Mouse (Mus musculus): ENCODE measurements around the gene Prkd1. TPM values are rescaled to one million over a fixed set of nuclear protein-coding genes. Genes with fewer than 3 reads are reported as not detected.
"Not testable (repeated sequence)": the region's sequence is repeated elsewhere in the genome, so short reads cannot be mapped to it uniquely, and the experiment has no call there.

The Prkd1 gene
- 2.2 and 2.9 TPM in 2 replicates for polyA plus RNA-seq (2015; fragmentation: Nextera tagmentation; extraction: Ambion mirVana)

GRCm38 (mm10) chr12:50648671-50649541 lies at the start of gene Prkd1:
Gene Prkd1, minus strand, starts transcription at chr12:50649098.
- Histone ChIP-seq H3K27ac (replicated peaks) (peak within 1 kb of the TSS; percentile 55), H3K36me3 (no peaks in the 10 kb centered on the region), H3K4me3 (peak within 1 kb of the TSS; percentile 92), H3K9me3 (no peaks in the 10 kb centered on the region), H3K9ac (peak within 1 kb of the TSS; percentile 67), H3K27me3 (0 out of 2 replicates have a peak, but pooled peaks cover 7% of the 10 kb centered on the region), H3K4me2 (peak within 1 kb of the TSS; percentile 97), H3K4me1 (replicated peaks) (peaks cover 8% of the 10 kb centered on the region)
- WGBS = 0% methylated on average over 58 of the region's 114 CpGs
- peak; percentile 92 for ATAC-seq (ENCODE audit: low FRiP score, low read depth)

GRCm38 (mm10) chr12:50697492-50697891 lies 48.6 kb upstream of the Prkd1 start:
- no peaks in the 10 kb centered on the region for H3K27me3 ChIP-seq
- H3K4me2 ChIP-seq = no peak overlapping the region
- WGBS = 14% methylated on average over 3 of the region's 3 CpGs
- H3K4me3 ChIP-seq = no peak overlapping the region
- H3K27ac ChIP-seq (replicated peaks) = no peak overlapping the region
- H3K4me1 ChIP-seq (replicated peaks) = no peaks in the 10 kb centered on the region
- no peak overlapping the region for H3K9ac ChIP-seq
- 0 out of 2 replicates have a peak, but pooled peaks have one; percentile 51 for ATAC-seq (ENCODE audit: low FRiP score, low read depth)
- H3K36me3 ChIP-seq = no peaks in the 10 kb centered on the region
- no peaks in the 10 kb centered on the region for H3K9me3 ChIP-seq

- Histone ChIP-seq H3K4me1 (replicated peaks) (peaks cover 8% of the 10 kb centered on the region), H3K4me2 (peak overlapping the region; percentile 97), H3K4me3 (peak overlapping the region; percentile 92), H3K9me3 (no peaks in the 10 kb centered on the region), H3K9ac (peak overlapping the region; percentile 67), H3K36me3 (no peaks in the 10 kb centered on the region), H3K27ac (replicated peaks) (no peak overlapping the region; the same call in 1 of the 2 replicates), H3K27me3 (0 out of 2 replicates have a peak, but pooled peaks cover 7% of the 10 kb centered on the region)
- 1% methylated on average over 16 of the region's 16 CpGs for WGBS
- peak; percentile 19; the same call in 1 of the 2 replicates for ATAC-seq (ENCODE audit: low FRiP score, low read depth)
Observed at GRCm38 (mm10) chr12:50648176-50648670, 675 bp downstream of the Prkd1 start.

DNA sequence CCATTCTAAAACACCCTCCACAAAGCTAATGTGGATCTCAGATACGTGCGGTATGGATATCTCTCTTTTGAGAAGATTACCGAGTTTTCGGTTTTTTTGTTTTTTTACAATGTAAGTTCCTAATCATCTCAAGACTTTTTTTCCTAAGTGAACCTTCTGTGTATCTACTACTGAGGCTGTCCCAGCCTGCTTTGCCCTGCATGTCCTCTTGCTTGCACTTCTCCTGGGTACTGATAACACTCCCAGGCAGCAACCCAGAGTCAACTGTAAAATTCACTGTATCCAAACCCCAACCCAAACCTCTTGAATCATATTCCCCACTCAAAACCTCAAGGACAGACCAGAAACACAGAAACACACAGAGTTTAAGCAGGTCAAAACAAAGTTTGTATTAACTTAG lies 2.0 kb downstream of the Prkd1 start:
- Histone ChIP-seq H3K4me1 (replicated peaks) (peaks cover 8% of the 10 kb centered on the region), H3K4me2 (no peak overlapping the region), H3K4me3 (no peak overlapping the region), H3K27me3 (0 out of 2 replicates have a peak, but pooled peaks cover 7% of the 10 kb centered on the region), H3K27ac (replicated peaks) (no peak overlapping the region), H3K36me3 (no peaks in the 10 kb centered on the region), H3K9me3 (no peaks in the 10 kb centered on the region), H3K9ac (no peak overlapping the region)
- ATAC-seq (ENCODE audit: low FRiP score, low read depth) = no peak
- WGBS = 95% methylated on average over 4 of the region's 4 CpGs

DNA sequence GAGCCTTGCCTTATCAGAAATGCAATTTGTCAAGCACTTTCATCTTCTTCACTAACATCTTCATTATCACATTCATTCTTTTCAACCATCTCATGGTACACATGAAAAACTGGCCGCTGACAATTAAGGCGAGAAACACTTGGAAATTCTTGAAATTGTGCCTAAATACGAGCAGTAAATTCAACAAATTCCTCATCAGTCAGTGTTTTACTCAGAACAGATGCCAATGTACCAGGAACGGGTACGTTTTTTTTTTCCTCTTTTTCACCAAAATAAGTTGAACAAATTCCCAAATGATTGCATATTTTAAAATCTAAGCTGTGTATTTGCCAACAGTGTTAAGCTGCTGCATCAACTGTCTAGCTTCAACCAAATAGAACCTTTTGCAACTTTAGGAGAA lies 6.2 kb downstream of the Prkd1 start:
- no peak overlapping the region for H3K9ac ChIP-seq
- H3K4me1 ChIP-seq (replicated peaks) = no peaks in the 10 kb centered on the region
- no peak overlapping the region for H3K4me2 ChIP-seq
- H3K27me3 ChIP-seq = no peaks in the 10 kb centered on the region
- ATAC-seq (ENCODE audit: low FRiP score, low read depth) = no peak
- no peaks in the 10 kb centered on the region for H3K9me3 ChIP-seq
- H3K36me3 ChIP-seq = no peaks in the 10 kb centered on the region
- 88% methylated on average over 5 of the region's 5 CpGs for WGBS
- H3K27ac ChIP-seq (replicated peaks) = no peak overlapping the region
- H3K4me3 ChIP-seq = no peak overlapping the region

GRCm38 (mm10) chr12:50640171-50640570 lies 8.7 kb downstream of the Prkd1 start:
- H3K4me1 ChIP-seq (replicated peaks) = no peaks in the 10 kb centered on the region
- H3K27me3 ChIP-seq = no peaks in the 10 kb centered on the region
- H3K9ac ChIP-seq = no peak overlapping the region
- 87% methylated on average over 4 of the region's 4 CpGs for WGBS
- no peaks in the 10 kb centered on the region for H3K36me3 ChIP-seq
- no peaks in the 10 kb centered on the region for H3K9me3 ChIP-seq
- H3K27ac ChIP-seq (replicated peaks) = no peak overlapping the region
- ATAC-seq (ENCODE audit: low FRiP score, low read depth) = no peak
- H3K4me3 ChIP-seq = no peak overlapping the region
- H3K4me2 ChIP-seq = no peak overlapping the region

GRCm38 (mm10) chr12:50634436-50634835 lies 14.5 kb downstream of the Prkd1 start:
- Histone ChIP-seq H3K9me3 (no peaks in the 10 kb centered on the region), H3K4me3 (no peak overlapping the region), H3K4me2 (no peak overlapping the region), H3K27ac (replicated peaks) (no peak overlapping the region), H3K36me3 (no peaks in the 10 kb centered on the region), H3K27me3 (no peaks in the 10 kb centered on the region), H3K9ac (no peak overlapping the region), H3K4me1 (replicated peaks) (no peaks in the 10 kb centered on the region)
- 85% methylated on average over 6 of the region's 6 CpGs for WGBS
- ATAC-seq (ENCODE audit: low FRiP score, low read depth) = no peak

- not testable (repeated sequence) for H3K27me3 ChIP-seq; H3K9me3 ChIP-seq; H3K27ac ChIP-seq (replicated peaks); H3K9ac ChIP-seq; H3K4me2 ChIP-seq; H3K36me3 ChIP-seq; H3K4me3 ChIP-seq; ATAC-seq (ENCODE audit: low FRiP score, low read depth); H3K4me1 ChIP-seq (replicated peaks)
- 64% methylated on average over 2 of the region's 2 CpGs for WGBS
Observed at GRCm38 (mm10) chr12:50626100-50626499, 22.8 kb downstream of the Prkd1 start.

- Histone ChIP-seq H3K36me3 (no peaks in the 10 kb centered on the region), H3K9me3 (no peaks in the 10 kb centered on the region), H3K9ac (no peak overlapping the region), H3K4me2 (0 out of 2 replicates have a peak overlapping the region, but pooled peaks have one; percentile 6), H3K4me1 (replicated peaks) (no peaks in the 10 kb centered on the region), H3K4me3 (no peak overlapping the region), H3K27me3 (no peaks in the 10 kb centered on the region), H3K27ac (replicated peaks) (no peak overlapping the region)
- 55% methylated on average over 4 of the region's 4 CpGs for WGBS
- no peak for ATAC-seq (ENCODE audit: low FRiP score, low read depth)
Observed at GRCm38 (mm10) chr12:50624175-50624574, 24.7 kb downstream of the Prkd1 start.

DNA sequence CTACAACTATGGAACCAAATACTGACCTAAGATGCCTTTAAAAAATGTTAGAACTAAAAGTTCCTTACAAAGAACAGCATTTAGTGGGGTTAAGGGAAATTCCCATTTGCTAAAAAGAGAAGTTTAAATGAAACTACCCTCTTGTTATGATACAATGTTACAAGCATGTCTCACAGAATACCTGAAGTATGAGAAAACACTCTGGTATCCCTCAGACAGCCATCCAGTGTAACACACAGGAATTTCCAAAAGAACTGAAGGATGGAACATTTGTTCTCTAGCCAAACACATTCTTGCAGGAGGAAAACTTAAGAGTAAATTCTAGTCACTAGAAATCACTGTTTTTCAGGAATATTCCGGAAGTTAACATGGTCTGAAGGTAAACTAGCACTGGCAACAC lies 33.0 kb downstream of the Prkd1 start:
- ATAC-seq (ENCODE audit: low FRiP score, low read depth) = no peak
- no peaks in the 10 kb centered on the region for H3K9me3 ChIP-seq
- H3K27ac ChIP-seq (replicated peaks) = no peak overlapping the region
- H3K27me3 ChIP-seq = no peaks in the 10 kb centered on the region
- H3K4me1 ChIP-seq (replicated peaks) = no peaks in the 10 kb centered on the region
- no peak overlapping the region for H3K9ac ChIP-seq
- H3K36me3 ChIP-seq = no peaks in the 10 kb centered on the region
- H3K4me3 ChIP-seq = no peak overlapping the region
- 94% methylated on average over 1 of the region's 1 CpGs for WGBS
- H3K4me2 ChIP-seq = no peak overlapping the region

DNA sequence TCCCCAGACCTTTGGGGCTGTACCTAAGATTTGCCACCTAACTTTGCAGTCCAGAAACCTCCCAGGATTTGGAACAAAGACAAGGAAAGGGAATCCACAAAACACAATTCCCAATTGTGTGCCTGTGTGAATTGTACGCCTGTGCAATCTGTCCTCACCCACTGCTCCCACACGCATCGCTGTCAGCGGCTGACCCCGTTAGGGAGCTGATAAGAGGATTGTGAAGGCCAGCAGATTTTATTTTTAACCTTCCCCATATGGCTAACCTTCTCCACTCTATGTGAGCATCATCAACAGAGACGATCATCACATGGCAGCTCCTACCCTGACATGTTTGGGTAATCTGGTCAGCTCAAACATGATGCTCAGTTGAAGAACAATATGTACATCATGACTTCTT lies 34.6 kb downstream of the Prkd1 start:
- Histone ChIP-seq H3K4me2 (no peak overlapping the region), H3K27me3 (no peaks in the 10 kb centered on the region), H3K36me3 (no peaks in the 10 kb centered on the region), H3K4me3 (no peak overlapping the region), H3K9ac (no peak overlapping the region), H3K27ac (replicated peaks) (no peak overlapping the region), H3K9me3 (no peaks in the 10 kb centered on the region), H3K4me1 (replicated peaks) (no peaks in the 10 kb centered on the region)
- 67% methylated on average over 6 of the region's 6 CpGs for WGBS
- no peak for ATAC-seq (ENCODE audit: low FRiP score, low read depth)

GRCm38 (mm10) chr12:50606703-50607500 lies 42.0 kb downstream of the Prkd1 start:
- no peak for ATAC-seq (ENCODE audit: low FRiP score, low read depth)
- Histone ChIP-seq H3K9ac (no peak overlapping the region), H3K4me3 (no peak overlapping the region), H3K36me3 (no peaks in the 10 kb centered on the region), H3K9me3 (no peaks in the 10 kb centered on the region), H3K27me3 (no peaks in the 10 kb centered on the region), H3K4me2 (no peak overlapping the region), H3K4me1 (replicated peaks) (no peaks in the 10 kb centered on the region), H3K27ac (replicated peaks) (no peak overlapping the region)
- 77% methylated on average over 4 of the region's 4 CpGs for WGBS
